Mouse (Mus musculus): ENCODE results near the gene Npb.
A peak's percentile ranks its signal among the peaks of the same experiment; 100 is the strongest.

GRCm38 (mm10) chr11:120608241-120609034 is at the start of gene Npb:
- TF ChIP-seq USF1 (IDR thresholded peaks at IDR 0.05; ENCODE audit: low read depth) (no peak), POLR2A (IDR thresholded peaks at IDR 0.05; ENCODE audit: insufficient read length, low read depth) (no peak), POLR2AphosphoS2 (IDR thresholded peaks at IDR 0.05; ENCODE audit: insufficient read length, low read depth) (peak; percentile 52), MYOG (IDR thresholded peaks at IDR 0.05; ENCODE audit: control insufficient read depth in 1 of 3, insufficient read depth in 1 of 3, insufficient read length in 2 of 3, low read depth in 2 of 3) (no peak), MAX (IDR thresholded peaks at IDR 0.05; ENCODE audit: low read depth) (no peak), E2F4 (IDR thresholded peaks at IDR 0.05; ENCODE audit: insufficient read depth) (no peak), REST (IDR thresholded peaks at IDR 0.05; ENCODE audit: insufficient read depth, insufficient read length) (no peak), TCF12 (IDR thresholded peaks at IDR 0.05; ENCODE audit: insufficient read depth, poor library complexity, severe bottlenecking) (no peak), MYOD1 (IDR thresholded peaks at IDR 0.05; ENCODE audit: control insufficient read depth in 1 of 3, insufficient read length in 2 of 3, low read depth in 2 of 3) (no peak), TCF3 (IDR thresholded peaks at IDR 0.05; ENCODE audit: insufficient read length, low read depth) (no peak)
